Mouse (Mus musculus): ENCODE measurements around the gene Psmb9.

Gene Psmb9

GRCm38 (mm10) chr17:34205746-34206176 is 18.2 kb upstream of the Psmb9 start:
- DNase-seq (ENCODE audit: low read depth, low spot score) = no peak

GRCm38 (mm10) chr17:34205021-34205745 is 17.6 kb upstream of the Psmb9 start:
- DNase-seq (ENCODE audit: low read depth, low spot score) = no peak

- peak; percentile 61 for DNase-seq (ENCODE audit: low read depth, low spot score)
These were observed 16.9 kb upstream of the Psmb9 start for GRCm38 (mm10) chr17:34204303-34205010.

- DNase-seq (ENCODE audit: low read depth, low spot score) = no peak
These were observed 15.9 kb upstream of the Psmb9 start, which contains the start of gene Tap2 for GRCm38 (mm10) chr17:34203444-34203843. Gene Tap2, plus strand, starts transcription at chr17:34203527.

- no peak for DNase-seq (ENCODE audit: low read depth, low spot score)
These were observed 15.3 kb upstream of the Psmb9 start for GRCm38 (mm10) chr17:34202760-34203442.

- DNase-seq (ENCODE audit: low read depth, low spot score) = no peak
These were observed 14.0 kb upstream of the Psmb9 start for GRCm38 (mm10) chr17:34201506-34202055.

- DNase-seq (ENCODE audit: low read depth, low spot score) = no peak
These were observed 13.4 kb upstream of the Psmb9 start for GRCm38 (mm10) chr17:34200772-34201505.

GRCm38 (mm10) chr17:34200047-34200446 is 12.5 kb upstream of the Psmb9 start:
- no peak for DNase-seq (ENCODE audit: low read depth, low spot score)

GRCm38 (mm10) chr17:34199050-34199619 is 11.6 kb upstream of the Psmb9 start:
- no peak for DNase-seq (ENCODE audit: low read depth, low spot score)

- DNase-seq (ENCODE audit: low read depth, low spot score) = no peak
These were observed 11.0 kb upstream of the Psmb9 start for GRCm38 (mm10) chr17:34198521-34198912.

- DNase-seq (ENCODE audit: low read depth, low spot score) = no peak
These were observed 10.4 kb upstream of the Psmb9 start for GRCm38 (mm10) chr17:34197904-34198520.

GRCm38 (mm10) chr17:34196941-34197894 is 9.7 kb upstream of the Psmb9 start, which contains the start of gene Psmb8:
Gene Psmb8, plus strand, starts transcription at chr17:34197721.
- DNase-seq (ENCODE audit: low read depth, low spot score) = peak; percentile 83

GRCm38 (mm10) chr17:34196491-34196890 is 8.9 kb upstream of the Psmb9 start:
- no peak for DNase-seq (ENCODE audit: low read depth, low spot score)

GRCm38 (mm10) chr17:34194723-34195122 is 7.2 kb upstream of the Psmb9 start:
- no peak for DNase-seq (ENCODE audit: low read depth, low spot score)

- DNase-seq (ENCODE audit: low read depth, low spot score) = no peak
These were observed 5.9 kb upstream of the Psmb9 start for GRCm38 (mm10) chr17:34193468-34193867.

- no peak for DNase-seq (ENCODE audit: low read depth, low spot score)
These were observed 5.3 kb upstream of the Psmb9 start for GRCm38 (mm10) chr17:34192852-34193251.

GRCm38 (mm10) chr17:34188986-34189385 is 1.4 kb upstream of the Psmb9 start:
- no peak for DNase-seq (ENCODE audit: low read depth, low spot score)

- no peak for DNase-seq (ENCODE audit: low read depth, low spot score)
These were observed 446 bp upstream of the Psmb9 start for GRCm38 (mm10) chr17:34188010-34188409.

- no peak for DNase-seq (ENCODE audit: low read depth, low spot score)
These were observed 691 bp downstream of the Psmb9 start for GRCm38 (mm10) chr17:34186885-34187260.

Data from retina, adult 2 months (tissue).